Mouse (Mus musculus) heart, adult 2 months (tissue): ENCODE data around the gene Snrpa1. TPM values are rescaled to one million over a fixed set of nuclear protein-coding genes. Genes with fewer than 3 reads are reported as not detected.
A peak's percentile ranks its signal among the peaks of the same experiment; 100 is the strongest.

Experiments used
- DNase-seq, 2 experiments: peaks; one replicate each; pipeline ENCODE4 v3.0.0; 2021
- H3K27ac ChIP-seq: fragments of 200-600 bp; 2 replicates; pipeline ENCODE4 v1.8.1; 2022
- H3K27me3 ChIP-seq: fragments of 200-500 bp; 2 replicates; pipeline ENCODE4 v1.6.1; 2012; ENCODE audit warnings: mild to moderate bottlenecking, low read length, inconsistent platforms, mixed read lengths; ENCODE audit not compliant: control insufficient read depth, insufficient read depth
- H3K36me3 ChIP-seq: fragments of 200-500 bp; 2 replicates; pipeline ENCODE4 v1.6.1; 2012; ENCODE audit warnings: low read length, inconsistent platforms; ENCODE audit not compliant: control insufficient read depth, insufficient read depth
- H3K4me1 ChIP-seq: fragments of 200-500 bp; 2 replicates; pipeline ENCODE4 v1.6.1; 2011; ENCODE audit warnings: low read length; ENCODE audit not compliant: control insufficient read depth, insufficient read depth
- H3K4me3 ChIP-seq: fragments of 200-600 bp; 2 replicates; pipeline ENCODE4 v1.8.1; 2022
- H3K79me2 ChIP-seq: fragments of 200-500 bp; replicated peaks from 2 replicates; pipeline ENCODE4 v1.6.1; 2012; ENCODE audit warnings: mild to moderate bottlenecking, inconsistent platforms, low read length, moderate library complexity, mixed read lengths; ENCODE audit not compliant: control insufficient read depth, insufficient read depth
- H3K9ac ChIP-seq: fragments of 200-500 bp; 2 replicates; pipeline ENCODE4 v1.6.1; 2012; ENCODE audit warnings: low read depth, mild to moderate bottlenecking, control low read depth, inconsistent platforms, low read length, mixed read lengths
- CTCF ChIP-seq: fragments of 200-600 bp; IDR thresholded peaks from 2 replicates; pipeline ENCODE4 v1.8.1; 2022; ENCODE audit warnings: antibody characterized with exemption, mild to moderate bottlenecking, moderate library complexity
- EP300 ChIP-seq: fragments of 200-500 bp; IDR thresholded peaks from 2 replicates; pipeline ENCODE4 v1.6.1; 2011; ENCODE audit warnings: low read depth, low read length, control low read depth; ENCODE audit not compliant: insufficient read depth
- POLR2A ChIP-seq: fragments of 200-500 bp; IDR thresholded peaks from 2 replicates; pipeline ENCODE4 v1.6.1; 2011; ENCODE audit warnings: mild to moderate bottlenecking, low read depth, low read length, control low read depth; ENCODE audit not compliant: insufficient read depth
- WGBS: fragments of 180-500 bp; shearing (Covaris S2); methylation state at CpG from one replicate; pipeline ENCODE4 v1.1.7; 2018; 5-methylcytosine and 5-hydroxymethylcytosine counted together
- intact Hi-C: fragments of 180-260 bp; cut with DNase I; formaldehyde crosslinking; loops from one replicate; pipeline ENCODE4 v1.15.1; 2025
- polyA plus RNA-seq: library from polyadenylated mRNA; depleted of rRNA; stranded (reverse); fragments of >200 nt; gene quantifications from 2 replicates; pipeline ENCODE4 v1.2.3, GENCODE M21; 2012
- total RNA-seq, 2 experiments: library from RNA; stranded (reverse); gene quantifications; 2 replicates each; pipeline ENCODE4 v1.2.3; 2021

The Snrpa1 gene
- total and polyA plus RNA-seq, 3 experiments = 9.3 to 22.3 (median 21.7) TPM

DNA sequence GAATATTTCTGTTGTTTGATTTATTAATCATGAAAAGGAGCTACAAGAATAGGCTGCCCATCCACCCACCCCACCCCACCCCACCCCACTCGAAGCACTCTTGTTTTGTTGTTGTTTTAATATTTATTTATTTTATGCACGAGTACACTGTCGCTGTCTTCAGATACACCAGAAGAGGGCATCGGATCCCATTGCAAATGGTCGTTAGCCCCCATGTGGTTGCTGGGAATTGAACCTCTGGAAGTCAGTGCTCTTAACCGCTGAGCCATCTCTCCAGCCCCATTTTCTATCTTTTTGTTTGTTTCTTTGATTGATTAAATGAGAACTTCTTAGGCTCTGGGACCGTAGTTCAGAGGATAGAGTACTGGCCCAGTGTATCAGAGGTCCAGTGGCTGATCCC lies 49.1 kb downstream of the Snrpa1 start:
- Histone ChIP-seq H3K4me1 (no peaks in the 10 kb centered on the region; the same call in 1 of the 2 replicates), H3K9ac (no peak overlapping the region), H3K27me3 (no peaks in the 10 kb centered on the region), H3K27ac (no peak overlapping the region), H3K36me3 (no peaks in the 10 kb centered on the region), H3K79me2 (no peaks in the 10 kb centered on the region), H3K4me3 (no peak overlapping the region)
- DNase-seq = peak in 1 of 2 experiments; percentile 26
- WGBS = 14% methylated on average over 7 of the region's 7 CpGs
- TF ChIP-seq CTCF (peak; percentile 63), POLR2A (no peak)
- intact Hi-C loops = loop anchor here (5.0 kb wide), 1 partner anchor 89 kb away; no protein-coding TSS in a partner anchor

DNA sequence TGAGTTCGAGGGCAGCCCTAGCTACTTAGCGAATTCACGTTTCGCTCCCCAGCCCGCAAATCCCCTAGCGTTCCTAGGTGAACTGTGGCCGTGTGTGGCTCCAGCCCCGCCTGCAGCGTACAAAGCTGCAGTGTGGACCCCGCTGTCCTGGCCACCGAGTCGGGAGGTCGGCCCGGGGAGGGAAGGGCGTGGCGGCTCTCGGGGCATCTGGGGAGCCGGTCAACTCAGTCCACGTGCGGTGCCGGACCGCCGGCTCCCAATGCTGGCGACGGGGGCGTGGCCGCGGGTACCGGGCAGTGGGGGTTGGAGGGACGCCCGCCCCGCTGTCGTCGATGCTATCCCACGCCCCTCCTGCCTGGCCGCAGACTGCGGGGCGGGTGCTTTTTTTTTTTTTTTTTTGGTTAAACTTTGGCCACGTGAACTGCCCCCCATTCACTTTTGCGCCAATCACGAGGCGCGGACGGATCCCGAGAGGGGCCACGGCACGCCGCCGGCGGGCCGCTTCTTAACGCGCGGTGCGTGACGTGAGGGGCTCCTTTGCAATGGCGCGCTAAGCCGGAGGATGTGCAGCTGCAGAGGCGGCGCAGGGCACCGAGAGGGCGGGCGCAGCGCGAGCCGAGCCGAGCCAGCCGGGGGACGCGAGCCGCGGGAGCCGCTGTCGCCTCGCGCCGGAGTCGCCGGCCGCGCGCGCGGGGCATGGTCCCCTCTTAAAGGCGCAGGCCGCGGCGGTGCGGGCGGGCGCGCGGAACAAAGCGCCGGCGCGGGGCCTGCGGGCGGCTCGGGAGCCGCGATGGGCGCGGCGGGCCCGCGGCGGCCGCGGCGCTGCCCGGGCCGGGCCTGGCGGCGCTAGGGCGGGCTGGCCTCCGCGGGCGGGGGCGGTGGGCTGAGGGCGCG lies 50.4 kb downstream of the Snrpa1 start, which contains the start of gene Chsy1:
Chsy1 (plus strand) TSS at position 555 of the 894 bp plus-strand sequence.
- peak within 1 kb of the TSS; percentile 74 for H3K27ac ChIP-seq
- WGBS = 6% methylated on average over 117 of the region's 123 CpGs
- H3K79me2 ChIP-seq = no peaks in the 10 kb centered on the region
- peaks cover 2% of the 10 kb centered on the region; the same call in 1 of the 2 replicates for H3K4me1 ChIP-seq
- no peaks in the 10 kb centered on the region for H3K27me3 ChIP-seq
- peak within 1 kb of the TSS; percentile 95 for H3K9ac ChIP-seq
- peak within 1 kb of the TSS; percentile 70 for H3K4me3 ChIP-seq
- DNase-seq = peak; percentile 95
- no peaks in the 10 kb centered on the region for H3K36me3 ChIP-seq
- intact Hi-C loops = loop anchor here (5.0 kb wide), 1 partner anchor 88 kb away; no protein-coding TSS in a partner anchor
- TF ChIP-seq POLR2A = peak; percentile 73; the same call in 1 of the 2 replicates
- TF ChIP-seq CTCF = no peak

DNA sequence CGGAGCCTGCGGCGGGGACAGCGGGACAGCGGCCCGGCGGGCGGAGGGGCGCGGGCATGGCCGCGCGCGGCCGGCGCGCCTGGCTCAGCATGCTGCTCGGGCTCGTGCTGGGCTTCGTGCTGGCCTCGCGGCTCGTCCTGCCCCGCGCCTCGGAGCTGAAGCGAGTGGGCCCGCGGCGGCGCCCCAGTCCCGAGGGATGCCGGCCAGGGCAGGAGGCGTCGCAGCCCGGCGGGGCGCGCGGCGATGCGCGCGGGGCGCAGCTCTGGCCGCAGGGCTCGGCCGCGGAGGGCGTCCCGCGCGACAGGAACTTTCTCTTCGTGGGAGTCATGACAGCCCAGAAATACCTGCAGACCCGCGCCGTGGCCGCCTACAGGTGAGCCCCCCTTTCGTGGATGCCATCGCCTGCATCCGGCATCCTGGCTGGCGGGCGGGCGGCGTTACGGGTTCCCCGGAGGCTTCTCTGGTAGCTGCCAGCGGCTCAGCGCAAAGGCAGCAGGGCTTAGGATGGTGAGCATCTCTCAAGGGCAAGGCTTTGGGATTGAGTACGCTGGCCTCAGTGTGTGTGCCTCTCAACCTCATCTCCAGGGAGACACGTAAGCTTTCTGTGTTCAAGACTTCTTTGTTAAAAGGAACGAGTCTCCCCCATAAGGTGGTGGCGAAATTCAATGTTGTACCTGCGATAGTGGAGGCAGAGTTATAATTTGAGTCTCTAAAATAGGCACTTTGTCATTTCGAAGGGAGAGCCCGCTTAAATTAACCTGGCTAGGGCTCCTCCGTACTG lies 51.2 kb downstream of the Snrpa1 start:
- Histone ChIP-seq H3K27me3 (no peaks in the 10 kb centered on the region), H3K4me3 (peak overlapping the region; percentile 70), H3K9ac (peak overlapping the region; percentile 95), H3K27ac (peak overlapping the region; percentile 38), H3K4me1 (peaks cover 4% of the 10 kb centered on the region; the same call in 1 of the 2 replicates), H3K36me3 (no peaks in the 10 kb centered on the region), H3K79me2 (no peaks in the 10 kb centered on the region)
- peak; percentile 65 to 69 for DNase-seq
- no peak for TF ChIP-seq POLR2A
- TF ChIP-seq CTCF = no peak
- TF ChIP-seq EP300 = no peak
- 4% methylated on average over 70 of the region's 77 CpGs for WGBS
- intact Hi-C loops = loop anchor here (5.0 kb wide), 1 partner anchor 87 kb away; no protein-coding TSS in a partner anchor

DNA sequence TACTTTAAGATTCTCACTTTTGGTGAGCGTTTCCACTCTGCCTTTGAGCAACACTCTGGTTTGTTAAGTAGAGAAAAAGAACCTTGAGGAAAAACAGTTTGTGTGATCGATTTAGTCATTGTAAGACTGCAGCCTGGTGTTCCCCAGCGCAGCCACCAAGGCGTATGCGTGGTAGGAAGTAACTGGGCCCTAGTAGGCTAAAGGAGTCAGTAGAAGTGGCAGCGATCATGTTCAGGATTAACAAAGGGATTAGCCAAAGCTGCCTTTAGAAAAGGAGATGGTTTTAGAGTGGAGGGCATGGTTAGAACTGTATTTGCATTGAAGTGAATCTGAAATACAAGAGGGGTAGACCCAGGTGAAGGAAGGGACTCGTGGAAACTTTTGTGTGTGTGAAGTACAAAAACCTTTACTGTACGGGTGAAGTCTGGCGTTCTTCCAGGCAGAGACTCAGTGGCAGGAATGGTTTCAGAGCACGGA lies 51.9 kb downstream of the Snrpa1 start:
- no peaks in the 10 kb centered on the region for H3K36me3 ChIP-seq
- intact Hi-C loops = no loop called here
- WGBS = 18% methylated on average over 10 of the region's 10 CpGs
- peaks cover 4% of the 10 kb centered on the region; the same call in 1 of the 2 replicates for H3K4me1 ChIP-seq
- no peaks in the 10 kb centered on the region for H3K79me2 ChIP-seq
- H3K4me3 ChIP-seq = peak overlapping the region; percentile 70
- peak overlapping the region; percentile 19; the same call in 1 of the 2 replicates for H3K9ac ChIP-seq
- H3K27me3 ChIP-seq = no peaks in the 10 kb centered on the region
- TF ChIP-seq POLR2A (no peak), CTCF (no peak), EP300 (no peak)
- H3K27ac ChIP-seq = peak overlapping the region; percentile 38; the same call in 1 of the 2 replicates
- DNase-seq = no peak

DNA sequence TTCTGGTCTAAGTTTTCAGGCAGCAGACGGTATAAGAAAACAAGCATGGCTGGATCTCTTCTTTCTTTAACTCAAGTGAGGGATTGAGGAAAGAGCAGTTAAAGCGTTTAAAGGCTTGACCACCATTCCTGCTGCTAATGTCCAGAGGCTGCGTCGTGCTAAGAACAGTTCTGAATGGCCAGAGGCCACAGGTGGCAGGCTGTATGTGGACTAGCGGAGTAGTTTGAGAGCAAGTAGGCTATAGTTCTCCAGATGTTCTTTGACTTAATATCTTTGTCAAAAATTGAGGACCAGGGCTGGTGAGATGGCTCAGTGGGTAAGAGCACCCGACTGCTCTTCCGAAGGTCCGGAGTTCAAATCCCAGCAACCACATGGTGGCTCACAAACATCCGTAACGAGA lies 52.4 kb downstream of the Snrpa1 start:
- H3K4me3 ChIP-seq = no peak overlapping the region
- no peaks in the 10 kb centered on the region for H3K79me2 ChIP-seq
- no peaks in the 10 kb centered on the region for H3K27me3 ChIP-seq
- 84% methylated on average over 10 of the region's 10 CpGs for WGBS
- intact Hi-C loops = no loop called here
- no peak for DNase-seq
- H3K9ac ChIP-seq = no peak overlapping the region
- H3K27ac ChIP-seq = no peak overlapping the region
- H3K36me3 ChIP-seq = no peaks in the 10 kb centered on the region
- no peak for TF ChIP-seq CTCF
- no peak for TF ChIP-seq EP300
- no peak for TF ChIP-seq POLR2A
- peaks cover 5% of the 10 kb centered on the region for H3K4me1 ChIP-seq
